Mouse (Mus musculus) R1 (cell line): ENCODE results near the gene Henmt1.

Experiments
- DNase-seq: peaks from one replicate; pipeline ENCODE4 v3.0.0-alpha.2; 2018; ENCODE audit warnings: low read depth, low spot score

Henmt1 gene

DNA sequence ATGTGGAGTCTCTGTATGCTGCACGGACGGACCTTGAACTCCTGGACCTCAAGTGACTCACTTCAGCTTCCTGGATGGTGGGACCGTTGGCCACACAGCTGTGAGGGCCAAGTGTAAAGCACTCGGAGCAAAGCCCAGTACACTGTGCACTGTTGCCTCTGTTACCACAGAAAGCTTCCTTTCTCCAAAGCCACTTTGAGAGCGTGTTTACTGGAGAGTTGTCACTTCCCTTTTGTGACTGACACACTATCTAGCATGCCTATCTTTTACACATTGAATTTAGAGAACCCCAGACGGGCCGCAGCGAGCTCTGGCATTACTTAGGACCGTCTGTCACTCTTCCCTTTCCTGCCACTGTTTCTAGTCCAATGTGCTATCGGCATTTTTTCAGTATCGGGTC is 57.6 kb downstream of the Henmt1 start:
- no peak for DNase-seq

DNA sequence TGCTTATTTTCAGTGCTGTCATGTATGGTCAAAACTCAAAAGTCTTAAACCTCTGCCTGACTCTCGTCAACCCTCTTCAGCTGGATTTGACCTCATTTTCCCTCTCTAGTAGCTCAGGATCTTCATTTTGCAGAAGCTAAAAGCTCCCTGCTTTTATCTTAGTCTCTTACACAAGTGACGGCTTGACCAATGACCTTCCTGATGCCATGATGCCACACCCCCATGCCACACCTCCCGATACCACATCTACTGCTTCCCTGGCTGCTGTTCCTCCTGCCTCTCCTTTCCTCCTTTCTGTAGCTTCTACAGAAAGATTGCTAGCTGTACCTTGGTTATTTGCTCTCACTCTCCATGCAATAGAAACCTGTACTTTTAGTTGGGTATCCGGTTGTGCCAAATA is 58.1 kb downstream of the Henmt1 start:
- no peak for DNase-seq

DNA sequence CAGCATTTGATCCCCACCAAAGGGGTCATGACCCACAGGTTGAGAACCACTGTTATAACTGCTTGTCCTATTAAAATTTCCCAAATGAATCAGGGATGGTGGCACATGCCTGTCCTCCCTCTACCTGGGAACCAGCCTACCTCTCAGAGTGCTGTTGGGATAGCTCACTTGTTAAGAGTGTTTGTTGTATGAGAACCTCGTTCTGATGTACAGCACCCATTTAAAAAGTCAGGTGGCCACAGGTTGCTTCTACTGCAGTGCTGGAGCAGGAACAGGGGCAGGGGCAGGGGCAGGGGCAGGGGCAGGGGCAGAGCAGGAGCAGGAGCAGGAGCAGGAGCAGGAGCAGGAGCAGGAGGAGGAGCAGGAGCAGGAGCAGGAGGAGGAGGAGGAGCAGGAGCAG is 59.5 kb downstream of the Henmt1 start:
- DNase-seq: no peak

DNA sequence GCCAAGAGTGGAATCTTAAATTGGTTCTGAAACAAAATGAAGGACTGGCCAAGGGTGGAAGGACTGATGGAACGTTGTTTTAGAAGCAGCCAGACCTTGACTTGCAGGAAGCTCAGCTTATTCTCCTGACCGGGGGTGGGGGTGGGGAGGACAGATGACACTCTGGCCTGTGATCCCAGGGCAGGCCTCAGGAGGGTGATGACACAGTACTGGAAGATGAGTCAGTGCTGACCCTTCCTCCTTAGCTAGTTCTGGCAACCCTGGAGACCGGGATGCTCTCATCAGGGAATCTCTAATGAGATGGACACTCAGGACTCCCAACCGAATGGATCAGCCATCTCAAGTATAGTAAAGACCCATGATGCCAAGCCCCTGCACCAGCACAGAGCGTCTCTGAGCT is 66.1 kb downstream of the Henmt1 start:
- no peak for DNase-seq

DNA sequence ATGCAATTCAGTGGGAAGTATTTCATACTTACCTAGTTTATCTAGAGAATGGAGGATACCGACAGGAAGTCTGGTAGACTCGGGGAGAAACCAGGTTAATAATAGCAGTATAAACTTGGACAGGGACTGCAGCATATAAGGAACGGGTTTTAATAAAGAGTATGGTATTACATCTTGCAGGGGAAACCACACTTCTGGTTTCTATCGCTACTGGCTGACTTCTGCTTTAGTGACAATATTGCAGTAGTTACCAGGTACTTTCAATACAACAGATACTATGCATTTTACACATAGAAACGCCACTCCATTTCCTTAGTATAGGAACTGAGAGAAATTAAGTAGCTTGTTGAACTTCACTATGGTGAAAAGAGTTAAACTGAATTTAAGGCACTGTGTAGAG is 68.5 kb downstream of the Henmt1 start:
- DNase-seq: no peak
